Mouse (Mus musculus): Measurements from ENCODE around the gene Nprl3. TPM values are rescaled to one million over a fixed set of nuclear protein-coding genes. Genes with fewer than 3 reads are reported as not detected.

Gene Nprl3
- total RNA-seq, 2 experiments from 2014 or later = 58.0 to 187 TPM

DNA sequence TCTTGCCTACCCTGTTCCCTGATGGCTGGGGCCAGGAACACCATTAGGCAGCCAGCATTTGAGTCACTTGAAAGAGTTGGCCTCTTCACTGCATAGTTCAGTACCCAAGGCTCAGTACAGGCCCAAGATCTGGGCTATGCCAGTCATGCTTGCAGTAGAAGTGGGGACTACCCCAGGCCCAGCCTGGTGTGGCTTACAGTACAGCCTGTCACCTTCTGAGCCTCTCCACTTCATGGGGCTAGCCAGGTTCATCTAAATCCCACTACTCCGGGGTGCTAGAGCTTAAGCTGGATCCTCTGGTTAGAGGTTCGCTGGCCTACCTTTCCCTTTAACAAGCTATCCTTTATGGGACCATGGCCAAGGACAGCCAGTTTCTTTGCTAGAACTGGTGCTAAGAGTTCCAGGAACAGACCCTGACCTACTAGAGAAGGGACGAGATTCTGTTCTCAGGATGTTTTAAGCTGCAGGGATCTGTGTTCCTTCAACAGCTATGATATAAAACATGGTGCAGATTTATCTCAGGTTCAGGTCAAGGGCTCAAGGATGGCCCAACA lies 39.1 kb downstream of the Nprl3 start:
- ATAC-seq (replicated peaks; ENCODE audit: low FRiP score, poor library complexity, severe bottlenecking) = no peak

GRCm38 (mm10) chr11:32227555-32227954 lies 40.0 kb downstream of the Nprl3 start:
- ATAC-seq (replicated peaks; ENCODE audit: low FRiP score, poor library complexity, severe bottlenecking) = no peak

DNA sequence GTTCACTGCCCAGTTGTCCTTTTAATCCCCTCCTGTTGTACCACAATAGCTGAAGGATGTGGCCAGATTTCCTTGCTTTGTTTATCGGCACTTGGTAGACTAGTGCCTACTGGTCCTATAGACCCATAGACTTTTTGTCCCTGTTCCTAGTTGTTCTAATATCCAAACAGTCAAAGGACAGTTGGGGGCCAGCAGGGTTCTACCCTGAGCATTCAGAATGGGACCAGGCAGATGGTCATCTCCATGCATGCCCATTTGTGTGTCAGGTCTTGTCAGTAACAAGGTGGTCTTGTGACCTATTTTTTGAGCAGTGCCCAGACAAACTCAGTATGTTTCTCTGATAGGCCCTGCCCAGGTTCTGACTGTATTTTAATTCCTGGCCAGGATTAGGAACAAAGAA lies 40.5 kb downstream of the Nprl3 start:
- ATAC-seq (replicated peaks; ENCODE audit: low FRiP score, poor library complexity, severe bottlenecking) = no peak

DNA sequence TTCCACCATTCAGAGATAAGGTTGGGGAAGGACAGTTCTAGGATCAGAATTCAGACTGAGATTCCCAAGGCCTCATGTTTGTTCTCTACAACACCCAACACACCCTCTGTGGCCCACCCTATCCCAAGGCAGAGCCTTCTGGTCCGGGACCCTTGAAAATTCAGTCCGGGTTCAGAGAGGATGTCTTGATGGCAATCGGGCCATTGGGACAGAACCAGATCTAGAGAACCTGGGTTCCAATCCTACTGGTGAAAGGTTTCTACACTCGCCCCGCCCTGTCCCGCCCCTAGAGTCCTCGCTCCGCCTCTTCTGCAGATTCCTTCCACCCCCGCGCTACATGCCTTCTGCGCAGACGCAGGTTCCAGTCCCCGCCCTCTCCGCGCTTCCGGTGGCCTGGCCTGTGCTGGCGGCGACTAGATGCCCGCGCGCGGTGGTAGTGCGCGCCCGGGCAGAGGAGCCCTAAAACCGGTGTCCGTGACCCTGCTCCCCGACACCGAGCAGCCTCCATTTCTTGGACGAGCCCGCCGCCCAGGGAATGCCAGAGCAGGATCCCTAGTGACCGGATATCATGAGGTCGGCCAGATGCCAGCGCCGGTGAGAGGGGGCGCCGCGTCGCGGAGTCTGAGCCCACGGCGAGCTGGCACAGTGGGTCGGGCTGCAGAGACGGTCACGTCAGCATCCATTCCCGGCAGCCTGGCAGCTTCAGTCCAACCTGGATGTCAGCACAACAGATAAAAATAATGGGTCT lies 41.2 kb downstream of the Nprl3 start, which contains the start of gene Mpg:
Gene Mpg, plus strand, starts transcription at position 382 of the 748 bp plus-strand sequence.
- peak; percentile 90 for ATAC-seq (replicated peaks; ENCODE audit: low FRiP score, poor library complexity, severe bottlenecking)

- ATAC-seq (replicated peaks; ENCODE audit: low FRiP score, poor library complexity, severe bottlenecking) = no peak
Observed at GRCm38 (mm10) chr11:32225222-32226104, 42.0 kb downstream of the Nprl3 start.

DNA sequence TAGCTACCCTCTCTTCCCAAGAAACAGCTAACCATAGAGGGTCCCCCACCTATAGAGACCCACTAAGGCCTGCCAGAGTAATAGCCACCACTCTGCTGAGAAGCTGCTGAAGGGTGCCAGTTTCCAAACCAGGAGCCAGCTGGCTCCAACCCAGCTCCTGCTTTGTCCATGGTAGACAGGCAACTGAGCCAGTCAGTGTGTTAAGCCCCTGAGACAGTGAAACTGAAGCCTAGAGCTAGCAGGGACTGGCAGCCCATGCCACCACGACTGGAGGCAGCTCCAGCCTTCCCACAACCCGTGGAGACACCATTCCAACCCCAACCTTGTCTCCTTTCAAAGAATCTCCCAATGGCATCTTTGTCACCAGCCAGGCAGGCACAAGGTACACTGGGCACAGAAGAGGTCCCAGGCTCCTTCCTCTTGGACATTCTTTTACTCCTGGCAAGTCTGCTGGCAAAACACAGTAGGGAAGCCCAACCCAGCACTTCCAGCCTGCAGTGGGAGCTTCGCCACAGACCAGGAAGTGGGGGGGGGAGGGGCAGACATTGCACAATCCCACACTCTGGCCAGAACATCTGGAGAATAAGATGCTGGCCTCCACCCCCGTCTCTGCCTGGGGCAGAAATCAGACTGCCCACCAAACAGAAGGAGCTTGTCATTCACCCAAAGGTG lies 42.9 kb downstream of the Nprl3 start:
- no peak for ATAC-seq (replicated peaks; ENCODE audit: low FRiP score, poor library complexity, severe bottlenecking)

DNA sequence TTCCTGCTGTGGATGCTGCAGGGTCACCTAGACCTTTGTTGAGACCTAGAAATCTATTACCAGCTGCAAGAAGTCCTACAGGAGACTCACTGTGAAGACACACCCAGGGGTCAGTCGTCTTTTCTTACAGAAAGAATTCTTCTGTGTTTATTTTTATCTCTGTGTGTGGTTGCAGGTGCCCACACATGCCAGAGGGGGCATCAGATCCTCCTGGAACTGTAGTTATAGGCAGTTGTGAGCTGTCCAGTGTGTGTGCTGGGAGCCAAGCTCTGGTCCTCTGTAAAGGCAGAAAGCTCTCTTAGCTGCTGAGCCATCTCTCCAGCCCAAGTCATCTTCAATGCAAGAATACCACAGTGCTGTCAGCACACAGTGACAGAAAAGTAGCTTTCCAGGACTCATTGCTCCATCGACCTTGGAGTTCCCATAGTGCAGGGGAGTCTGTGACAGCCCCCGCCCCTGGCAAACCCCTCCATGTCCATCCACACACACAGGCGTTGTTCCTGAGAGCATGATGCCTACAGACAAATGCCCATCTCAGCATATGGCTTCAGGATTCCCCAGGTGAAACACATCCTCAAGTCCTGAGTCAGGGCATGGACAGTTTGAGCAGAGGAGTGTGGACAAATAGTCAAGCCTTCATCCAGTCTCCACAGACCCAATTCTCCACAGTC lies 44.1 kb downstream of the Nprl3 start:
- ATAC-seq (replicated peaks; ENCODE audit: low FRiP score, poor library complexity, severe bottlenecking) = no peak

- no peak for ATAC-seq (replicated peaks; ENCODE audit: low FRiP score, poor library complexity, severe bottlenecking)
Observed at GRCm38 (mm10) chr11:32222570-32223194, 44.8 kb downstream of the Nprl3 start.

DNA sequence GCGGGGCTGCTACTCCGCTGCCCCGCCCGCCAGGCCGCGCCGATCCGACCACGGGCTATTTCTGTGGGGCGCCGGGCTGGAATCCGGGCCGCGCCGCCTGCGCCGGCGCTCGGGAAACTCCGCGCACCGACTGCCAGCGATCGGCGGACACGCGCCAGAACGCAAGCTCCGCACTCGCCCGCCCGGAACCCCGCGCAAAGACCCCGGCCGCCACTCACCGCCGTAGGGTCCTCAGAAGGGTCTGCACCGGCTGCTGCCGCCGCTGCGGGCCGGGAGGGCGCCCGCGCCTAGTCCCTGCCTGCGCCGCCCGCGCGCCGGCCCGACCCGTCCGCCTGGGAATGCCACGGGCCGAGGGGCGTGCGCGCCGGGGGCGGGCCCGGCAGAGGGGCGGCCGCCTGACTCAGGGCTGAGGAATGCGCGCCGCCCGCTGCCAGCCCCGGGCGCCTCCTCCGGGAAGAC lies 45.5 kb downstream of the Nprl3 start, which contains the start of gene Rhbdf1:
Gene Rhbdf1, minus strand, starts transcription at position 350 of the 459 bp plus-strand sequence.
- ATAC-seq (replicated peaks; ENCODE audit: low FRiP score, poor library complexity, severe bottlenecking) = no peak

DNA sequence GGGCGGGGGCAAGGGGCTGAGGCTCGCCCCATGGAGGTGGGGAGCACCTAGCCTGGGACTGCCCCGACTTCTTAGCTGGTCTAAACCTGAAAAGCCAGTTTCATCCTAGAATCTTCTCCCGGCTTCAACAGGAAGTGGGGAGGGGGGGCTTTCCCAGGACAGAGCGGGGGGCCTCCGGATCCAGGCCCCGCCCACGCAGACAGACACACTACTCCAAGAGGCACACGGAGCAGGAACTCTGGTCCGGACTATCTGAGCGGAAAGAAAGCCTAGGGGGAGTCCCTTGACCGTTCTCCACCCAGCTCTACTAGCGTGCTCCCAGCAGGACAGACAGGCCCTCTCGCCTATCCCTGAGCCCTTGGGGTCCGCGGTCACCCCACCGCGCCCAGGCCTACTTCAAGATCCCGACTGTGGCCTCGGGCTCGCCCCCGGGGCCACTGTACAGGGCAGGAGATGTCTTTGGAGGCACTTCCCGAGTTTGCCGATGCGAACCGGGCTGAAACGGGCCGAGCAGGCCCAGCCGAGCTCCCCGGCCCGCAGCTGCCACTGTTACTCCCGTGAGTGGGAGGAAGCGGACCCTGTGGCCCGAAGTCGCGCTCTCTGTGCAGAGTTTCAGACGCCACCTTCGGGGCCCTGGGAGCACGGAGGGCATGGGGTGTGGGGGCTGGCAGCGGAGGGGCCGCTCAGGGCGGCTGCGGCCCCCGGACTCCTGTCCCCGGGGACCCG lies 46.1 kb downstream of the Nprl3 start:
- no peak for ATAC-seq (replicated peaks; ENCODE audit: low FRiP score, poor library complexity, severe bottlenecking)

- ATAC-seq (replicated peaks; ENCODE audit: low FRiP score, poor library complexity, severe bottlenecking) = no peak
Observed at GRCm38 (mm10) chr11:32220607-32221224, 46.8 kb downstream of the Nprl3 start.

GRCm38 (mm10) chr11:32219287-32219686 lies 48.2 kb downstream of the Nprl3 start:
- ATAC-seq (replicated peaks; ENCODE audit: low FRiP score, poor library complexity, severe bottlenecking) = no peak

DNA sequence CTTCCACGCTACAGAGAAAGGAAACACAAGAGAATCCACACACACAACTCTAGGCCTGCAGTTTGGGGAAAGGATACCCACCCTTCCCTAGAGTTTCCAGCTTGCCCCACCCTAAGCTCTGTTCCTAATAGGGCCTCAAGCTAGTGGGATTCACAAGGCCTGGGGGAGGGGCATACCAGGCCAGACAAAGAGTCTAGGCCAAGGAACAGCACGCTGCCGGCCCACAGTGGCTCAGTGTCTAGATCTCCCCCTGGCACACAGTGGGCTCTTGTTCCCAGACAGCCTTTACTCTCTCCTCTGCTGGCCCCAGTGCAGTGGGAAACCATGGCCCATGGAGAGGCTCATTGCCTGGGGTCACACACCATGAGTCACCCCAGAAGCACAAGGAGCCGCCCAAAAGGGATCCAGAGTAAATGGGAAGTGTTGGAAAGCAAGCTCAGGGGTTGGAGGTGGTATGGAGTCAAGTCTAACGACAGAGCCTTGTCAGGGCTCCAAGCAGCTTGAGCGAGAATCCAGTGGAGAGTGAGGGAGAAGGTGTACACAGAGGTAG lies 48.9 kb downstream of the Nprl3 start:
- no peak for ATAC-seq (replicated peaks; ENCODE audit: low FRiP score, poor library complexity, severe bottlenecking)

GRCm38 (mm10) chr11:32216851-32217250 lies 50.7 kb downstream of the Nprl3 start:
- ATAC-seq (replicated peaks; ENCODE audit: low FRiP score, poor library complexity, severe bottlenecking) = peak; percentile 71

DNA sequence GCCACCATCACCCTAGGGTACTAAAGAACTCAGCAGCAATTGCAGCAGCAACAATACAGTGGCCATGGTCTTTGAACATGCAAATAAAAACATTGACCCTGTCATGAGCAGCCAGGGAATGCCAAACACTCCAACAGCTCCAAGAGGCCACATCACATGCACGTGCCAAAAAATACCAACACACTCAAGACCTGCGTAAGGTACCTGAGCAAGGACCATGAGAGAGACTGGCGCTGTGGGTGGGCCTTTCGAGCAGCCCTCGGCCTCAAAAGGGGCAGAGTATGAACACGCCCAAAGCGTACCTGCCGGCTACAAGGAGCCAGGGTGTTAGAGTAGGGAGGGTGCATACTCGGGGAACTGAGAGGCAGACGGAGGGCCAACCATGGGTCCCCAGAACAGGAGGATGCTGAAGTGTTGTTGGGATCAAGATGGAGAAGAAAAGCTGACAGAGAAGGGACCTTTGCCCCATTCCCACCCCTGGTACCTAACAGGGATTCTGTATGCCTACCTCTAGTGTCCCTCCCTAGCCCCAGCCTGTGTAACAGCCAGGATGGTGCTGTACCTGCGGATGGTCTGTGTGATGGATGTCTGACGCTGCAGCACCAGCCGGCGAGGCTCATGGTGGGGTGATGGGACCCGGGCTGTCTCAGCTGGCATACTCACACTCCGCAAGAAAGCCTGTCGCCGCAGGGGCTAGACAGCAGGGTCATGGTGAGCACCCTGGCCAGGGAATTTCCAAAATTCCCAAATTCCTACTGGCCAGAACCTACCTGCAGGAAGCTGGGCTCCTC lies 51.9 kb downstream of the Nprl3 start:
- no peak for ATAC-seq (replicated peaks; ENCODE audit: low FRiP score, poor library complexity, severe bottlenecking)

DNA sequence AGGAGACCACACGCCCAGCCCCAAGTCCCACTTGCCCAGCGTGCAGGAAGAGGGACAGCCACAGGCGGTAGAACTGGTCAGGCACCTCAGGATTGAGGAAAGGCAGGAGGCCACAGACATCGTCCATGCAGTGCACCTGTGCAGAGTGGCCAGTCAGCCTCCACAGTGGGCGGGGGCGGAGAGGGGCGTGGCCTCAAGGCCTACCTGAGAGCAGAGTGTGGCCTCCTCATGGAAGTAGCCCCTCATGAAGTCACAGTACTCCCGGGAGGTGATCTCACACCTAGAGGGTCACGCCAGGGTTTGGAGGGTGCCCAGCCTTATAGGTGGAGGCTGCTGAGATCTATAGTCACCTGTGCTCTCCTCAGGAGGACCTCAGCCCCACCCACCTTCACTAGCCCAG lies 56.9 kb downstream of the Nprl3 start:
- ATAC-seq (replicated peaks; ENCODE audit: low FRiP score, poor library complexity, severe bottlenecking) = no peak
